Mouse (Mus musculus) lung, embryonic 16.5 days (tissue): ENCODE results near the gene Usp29. TPM values are rescaled to one million over a fixed set of nuclear protein-coding genes. Genes with fewer than 3 reads are reported as not detected.

ENCODE experiments used
- ATAC-seq: fragments of 200-750 bp; cut with Nextera tagmentation; 2 replicates; pipeline ENCODE4 v1.8.0; 2017; ENCODE audit warnings: low read depth, mild to moderate bottlenecking, moderate library complexity
- H3K27ac ChIP-seq: fragments of 300-500 bp; sonication (generic); 2 replicates; pipeline ENCODE4 v1.5.1; 2014; ENCODE audit warnings: mild to moderate bottlenecking, control low read depth, low read length
- H3K27me3 ChIP-seq: fragments of 300-500 bp; sonication (generic); 2 replicates; pipeline ENCODE4 v1.6.1; 2014; ENCODE audit warnings: low read depth, low read length, mixed read lengths; ENCODE audit not compliant: control insufficient read depth, insufficient read depth
- H3K36me3 ChIP-seq: fragments of 300-500 bp; sonication (generic); 2 replicates; pipeline ENCODE4 v1.6.1; 2014; ENCODE audit warnings: low read length; ENCODE audit not compliant: control insufficient read depth, insufficient read depth
- H3K4me1 ChIP-seq: fragments of 300-500 bp; sonication (generic); replicated peaks from 2 replicates; pipeline ENCODE4 v1.6.1; 2014; ENCODE audit warnings: low read length, mixed read lengths; ENCODE audit not compliant: control insufficient read depth, insufficient read depth
- H3K4me2 ChIP-seq: fragments of 300-500 bp; sonication (generic); 2 replicates; pipeline ENCODE4 v1.6.1; 2014; ENCODE audit warnings: low read depth, low read length, control low read depth
- H3K4me3 ChIP-seq: fragments of 300-500 bp; sonication (generic); 2 replicates; pipeline ENCODE4 v1.5.1; 2014; ENCODE audit warnings: mild to moderate bottlenecking, low read length, control low read depth
- H3K9ac ChIP-seq: fragments of 300-500 bp; sonication (generic); 2 replicates; pipeline ENCODE4 v1.6.1; 2014; ENCODE audit warnings: low read length, control low read depth
- H3K9me3 ChIP-seq: fragments of 300-500 bp; sonication (generic); 2 replicates; pipeline ENCODE4 v1.6.1; 2016; ENCODE audit warnings: low read length; ENCODE audit not compliant: control insufficient read depth
- WGBS: fragments of 180-500 bp; shearing (Covaris S2); extraction: QIAGEN DNeasy Blood & Tissue Kit; methylation state at CpG from one replicate; pipeline ENCODE4 v1.1.7; 2014; 5-methylcytosine and 5-hydroxymethylcytosine counted together
- polyA plus RNA-seq: library from polyadenylated mRNA; unstranded; fragments of >200 nt; fragmentation: Nextera tagmentation; extraction: Ambion mirVana; gene quantifications from 2 replicates; pipeline ENCODE4 v1.2.1, GENCODE M21; 2015

The Usp29 gene
- polyA plus RNA-seq, 1 experiment from 2014 or later: 5.1 TPM

DNA sequence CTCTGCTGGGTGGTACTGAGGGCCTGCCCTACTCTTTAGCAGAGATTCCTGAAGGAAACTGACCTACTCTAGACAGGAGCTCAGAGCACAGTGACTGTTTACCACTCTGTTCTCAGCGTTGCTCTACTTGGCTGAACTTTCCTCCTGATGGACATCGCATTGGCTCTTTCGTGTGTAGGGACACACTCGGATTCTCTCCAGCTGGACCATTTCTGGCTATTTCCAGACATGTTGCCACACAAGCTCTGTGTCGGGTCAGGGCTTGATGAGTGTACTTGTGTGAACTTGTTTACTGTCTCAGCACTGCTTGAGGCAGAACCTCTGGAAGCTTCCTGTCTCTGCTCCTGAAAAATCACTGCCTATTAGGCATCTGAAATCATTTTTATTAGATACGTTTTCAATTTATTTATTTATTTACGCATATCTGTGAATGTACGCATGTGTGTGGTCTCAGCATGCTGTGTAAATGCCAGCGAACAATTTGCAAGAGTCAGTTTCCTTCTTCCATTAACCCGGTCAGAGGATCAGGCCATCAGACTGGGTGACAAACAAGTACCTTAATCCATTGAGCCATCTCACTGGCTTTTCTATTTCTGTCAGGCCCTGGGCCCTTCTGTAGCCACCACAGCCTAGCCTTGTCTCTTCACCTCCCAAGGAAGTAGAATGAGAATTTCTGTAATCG lies 95.7 kb downstream of the Usp29 start:
- 52% methylated on average over 11 of the region's 11 CpGs for WGBS
- Histone ChIP-seq H3K27ac (0 out of 2 replicates have a peak overlapping the region, but pooled peaks have one; percentile 40), H3K27me3 (no peaks in the 10 kb centered on the region), H3K4me2 (no peak overlapping the region), H3K4me1 (no peaks in the 10 kb centered on the region; the same call in 1 of the 2 replicates), H3K9ac (no peak overlapping the region), H3K36me3 (no peaks in the 10 kb centered on the region), H3K9me3 (no peaks in the 10 kb centered on the region), H3K4me3 (no peak overlapping the region)
- ATAC-seq: peak; percentile 94

DNA sequence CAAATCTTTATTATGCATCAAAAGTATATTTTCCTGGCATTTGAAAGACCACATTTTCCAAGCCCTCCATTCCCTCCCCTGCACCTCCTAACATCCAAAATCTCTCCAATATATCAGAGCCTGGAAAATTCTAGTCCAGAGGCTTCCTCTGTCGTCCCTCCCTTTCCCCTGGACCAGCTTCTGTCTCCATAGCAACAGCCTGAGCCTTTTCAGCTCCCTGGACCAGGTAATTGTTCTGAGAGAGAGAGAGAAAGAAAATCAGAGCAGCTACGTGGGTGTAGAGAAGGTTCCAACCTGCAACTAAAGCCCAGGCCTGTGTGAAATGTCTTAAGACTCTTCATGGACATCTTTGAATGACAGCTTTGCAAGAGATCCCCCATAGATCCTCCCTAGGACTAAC lies 98.8 kb downstream of the Usp29 start:
- Histone ChIP-seq H3K36me3 (no peaks in the 10 kb centered on the region), H3K27me3 (no peaks in the 10 kb centered on the region), H3K4me1 (no peaks in the 10 kb centered on the region), H3K4me3 (no peak overlapping the region), H3K4me2 (no peak overlapping the region), H3K27ac (no peak overlapping the region), H3K9ac (no peak overlapping the region), H3K9me3 (no peaks in the 10 kb centered on the region)
- 22% methylated on average over 2 of the region's 2 CpGs for whole genome bisulfite sequencing
- ATAC-seq: no peak

DNA sequence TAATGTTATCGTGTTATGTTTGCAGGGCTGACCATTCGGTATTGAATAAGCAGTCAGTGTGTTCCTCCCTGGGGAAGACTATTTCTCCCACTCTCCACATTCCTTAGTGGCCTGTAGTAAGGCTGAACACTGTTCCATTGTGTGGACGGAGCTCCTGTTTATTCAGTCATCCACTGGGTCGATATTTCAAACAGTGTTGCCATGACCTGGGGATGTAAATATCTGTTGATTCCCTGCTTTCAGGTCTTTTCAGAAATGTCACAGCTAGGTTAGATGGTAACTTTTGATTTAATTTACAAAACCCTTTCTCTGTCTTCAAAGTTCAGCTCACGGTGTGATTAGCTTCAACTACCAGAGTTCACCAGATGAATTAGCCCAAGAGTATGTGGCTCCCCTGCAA lies 104.6 kb downstream of the Usp29 start:
- Histone ChIP-seq H3K4me3 (no peak overlapping the region), H3K9ac (no peak overlapping the region), H3K27ac (peak overlapping the region; percentile 71), H3K4me1 (no peaks in the 10 kb centered on the region; the same call in 1 of the 2 replicates), H3K36me3 (no peaks in the 10 kb centered on the region), H3K4me2 (no peak overlapping the region), H3K9me3 (no peaks in the 10 kb centered on the region), H3K27me3 (no peaks in the 10 kb centered on the region)
- peak; percentile 66 for ATAC-seq
- 39% methylated on average over 5 of the region's 5 CpGs for WGBS

DNA sequence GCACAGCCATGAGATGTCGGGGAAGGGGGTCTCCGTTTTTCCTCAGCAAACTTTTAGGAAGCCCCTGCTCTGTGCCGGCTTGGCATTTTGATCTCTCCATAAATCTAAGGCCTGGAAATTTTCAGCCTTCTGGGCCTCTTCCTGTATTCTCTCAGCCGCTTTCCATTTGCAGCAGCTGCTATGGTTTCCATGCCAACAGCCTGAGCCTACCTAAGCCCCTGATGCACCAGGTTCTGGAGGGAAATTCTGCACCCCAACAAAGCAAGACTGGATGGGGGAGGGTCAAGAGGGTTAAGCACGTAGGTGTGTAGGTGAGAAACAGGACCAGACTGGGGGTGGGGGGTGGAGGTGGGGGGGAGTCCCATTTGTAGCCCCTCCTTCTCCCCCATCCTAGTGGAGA lies 105.0 kb downstream of the Usp29 start:
- H3K4me2 ChIP-seq: no peak overlapping the region
- H3K4me1 ChIP-seq: no peaks in the 10 kb centered on the region; the same call in 1 of the 2 replicates
- no peak overlapping the region for H3K4me3 ChIP-seq
- H3K36me3 ChIP-seq: no peaks in the 10 kb centered on the region
- peak overlapping the region; percentile 71 for H3K27ac ChIP-seq
- 9% methylated on average over 5 of the region's 5 CpGs for WGBS
- no peaks in the 10 kb centered on the region for H3K27me3 ChIP-seq
- no peaks in the 10 kb centered on the region for H3K9me3 ChIP-seq
- no peak overlapping the region for H3K9ac ChIP-seq
- peak; percentile 75 for ATAC-seq

DNA sequence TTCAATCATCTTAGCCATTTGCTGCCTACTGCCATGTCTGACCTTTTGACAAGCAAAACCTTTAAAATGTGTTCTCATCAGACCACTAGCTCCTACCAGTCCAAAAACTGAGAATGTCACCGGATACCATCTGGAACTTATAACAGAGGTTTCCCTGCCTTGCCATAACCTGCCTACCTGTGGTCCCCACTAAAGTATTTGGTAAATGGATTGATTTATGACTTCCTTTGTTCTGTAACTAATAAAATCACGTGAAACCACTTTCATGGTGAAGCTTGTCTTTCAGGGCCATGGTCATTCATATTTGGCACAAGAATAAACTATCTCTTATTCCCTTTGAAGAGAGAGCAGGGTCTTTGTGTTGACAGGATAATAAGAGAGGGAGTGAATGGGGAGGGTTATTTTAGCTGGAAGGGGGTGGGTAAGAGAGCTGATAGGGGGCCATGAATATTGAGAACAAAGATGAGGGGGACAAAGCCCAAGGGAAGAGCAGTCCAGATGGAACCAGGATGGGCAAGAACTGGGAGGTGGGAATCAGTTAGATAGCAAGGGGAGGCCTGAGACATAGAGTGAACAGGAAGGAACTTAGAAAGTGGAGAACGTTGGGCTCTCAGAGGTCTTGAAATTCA lies 107.0 kb downstream of the Usp29 start:
- H3K27me3 ChIP-seq: no peaks in the 10 kb centered on the region
- no peaks in the 10 kb centered on the region for H3K9me3 ChIP-seq
- no peaks in the 10 kb centered on the region for H3K36me3 ChIP-seq
- H3K9ac ChIP-seq: no peak overlapping the region
- ATAC-seq: no peak
- peaks cover 3% of the 10 kb centered on the region; the same call in 1 of the 2 replicates for H3K4me1 ChIP-seq
- no peak overlapping the region for H3K4me3 ChIP-seq
- no peak overlapping the region for H3K27ac ChIP-seq
- 62% methylated on average over 3 of the region's 3 CpGs for WGBS
- no peak overlapping the region for H3K4me2 ChIP-seq

DNA sequence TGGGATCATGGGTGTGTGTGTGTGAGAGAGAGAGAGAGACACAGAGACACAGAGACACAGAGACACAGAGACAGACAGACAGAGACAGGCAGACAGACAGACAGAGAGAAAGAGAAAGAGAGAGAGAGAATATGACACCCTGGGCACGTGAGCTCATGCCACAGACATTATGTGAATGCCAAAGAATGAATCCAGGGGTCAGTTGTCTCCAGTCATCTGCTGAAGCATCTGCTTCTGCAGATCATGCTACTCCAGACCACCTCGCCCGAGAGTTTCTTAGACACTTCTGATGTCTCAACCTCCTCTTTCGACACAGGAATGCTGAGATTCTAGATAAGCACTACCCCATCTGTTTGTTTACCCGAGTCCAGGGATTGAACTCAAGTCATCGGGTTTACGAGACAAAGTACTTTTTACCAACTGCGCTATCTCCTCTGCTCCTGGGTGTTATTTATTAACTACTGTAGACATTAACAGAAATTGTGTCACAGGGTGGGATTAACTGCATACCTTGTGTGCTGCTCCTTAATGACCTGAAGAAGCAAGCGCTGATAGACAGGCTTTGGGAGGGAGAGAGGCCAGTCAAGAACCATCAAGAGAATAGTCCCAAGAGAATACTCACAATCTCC lies 107.7 kb downstream of the Usp29 start:
- WGBS: 21% methylated on average over 9 of the region's 9 CpGs
- Histone ChIP-seq H3K4me1 (peaks cover 3% of the 10 kb centered on the region; the same call in 1 of the 2 replicates), H3K36me3 (no peaks in the 10 kb centered on the region), H3K27ac (no peak overlapping the region), H3K4me3 (no peak overlapping the region), H3K4me2 (no peak overlapping the region), H3K9me3 (no peaks in the 10 kb centered on the region), H3K27me3 (no peaks in the 10 kb centered on the region), H3K9ac (no peak overlapping the region)
- ATAC-seq: no peak

DNA sequence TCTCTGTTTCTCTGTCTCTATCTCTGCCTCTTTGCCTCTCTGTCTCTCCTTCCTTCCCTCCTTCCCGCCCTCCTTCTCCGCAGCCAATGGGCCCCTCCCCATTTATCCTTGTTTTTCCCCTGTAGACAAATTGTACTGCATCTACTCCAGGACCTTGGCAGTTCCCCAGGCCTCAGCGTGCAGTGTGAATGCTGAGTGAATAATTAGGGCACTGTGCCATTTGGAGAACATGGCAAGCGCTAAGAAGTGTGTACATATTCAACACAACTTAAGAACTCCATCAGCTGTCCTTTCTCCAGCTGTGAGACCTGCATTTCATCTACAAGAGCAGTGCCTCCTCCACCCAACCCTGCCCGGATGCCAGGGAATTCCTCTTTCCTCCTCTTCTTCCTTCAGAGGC lies 110.5 kb downstream of the Usp29 start:
- no peak overlapping the region for H3K4me3 ChIP-seq
- no peak overlapping the region for H3K9ac ChIP-seq
- no peak overlapping the region for H3K4me2 ChIP-seq
- no peaks in the 10 kb centered on the region for H3K9me3 ChIP-seq
- no peaks in the 10 kb centered on the region for H3K27me3 ChIP-seq
- peak; percentile 78 for ATAC-seq
- no peaks in the 10 kb centered on the region for H3K36me3 ChIP-seq
- WGBS: 40% methylated on average over 5 of the region's 5 CpGs
- H3K27ac ChIP-seq: no peak overlapping the region
- peaks cover 3% of the 10 kb centered on the region; the same call in 1 of the 2 replicates for H3K4me1 ChIP-seq

DNA sequence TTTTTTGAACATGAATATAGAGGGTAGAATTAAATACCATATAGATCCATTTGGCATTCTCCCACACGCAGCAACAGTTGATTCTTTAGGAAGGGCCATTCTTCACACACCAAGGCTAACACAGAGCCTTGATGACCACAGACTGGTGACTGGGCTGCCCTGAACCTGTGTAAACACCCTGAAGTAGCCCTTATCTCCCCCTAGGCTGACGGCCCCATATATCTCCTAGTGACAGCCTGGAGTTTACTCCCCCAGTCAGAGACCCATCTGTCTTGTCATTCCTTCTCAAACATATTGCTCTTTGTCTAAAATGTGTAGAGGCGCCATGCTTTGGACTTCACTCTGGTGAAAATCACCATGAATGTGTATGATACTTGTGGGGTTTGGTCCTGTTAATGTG lies 119.1 kb downstream of the Usp29 start:
- 44% methylated on average over 3 of the region's 3 CpGs for WGBS
- H3K27me3 ChIP-seq: no peaks in the 10 kb centered on the region
- no peak overlapping the region for H3K9ac ChIP-seq
- H3K4me3 ChIP-seq: no peak overlapping the region
- no peaks in the 10 kb centered on the region for H3K36me3 ChIP-seq
- no peak overlapping the region for H3K27ac ChIP-seq
- H3K4me1 ChIP-seq: peaks cover 4% of the 10 kb centered on the region; the same call in 1 of the 2 replicates
- H3K9me3 ChIP-seq: no peaks in the 10 kb centered on the region
- ATAC-seq: no peak
- H3K4me2 ChIP-seq: no peak overlapping the region

DNA sequence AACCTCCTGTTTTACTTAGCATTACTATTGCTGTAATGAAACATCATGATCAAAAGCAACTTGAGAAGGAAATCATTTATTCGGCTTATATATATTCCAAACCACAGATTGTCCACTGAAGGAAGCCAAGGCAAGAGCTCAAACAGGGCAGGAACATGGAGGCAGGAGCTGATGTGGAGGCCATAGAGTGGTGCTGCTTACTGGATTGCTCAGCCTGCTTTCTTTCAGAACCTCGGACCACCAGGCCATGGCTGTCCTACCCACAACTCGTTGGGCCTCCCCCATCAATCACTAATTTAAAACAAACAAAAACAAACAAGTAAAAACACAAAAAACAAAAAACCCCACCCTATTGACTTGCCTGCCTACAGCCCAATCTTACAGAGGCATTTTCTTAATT lies 119.9 kb downstream of the Usp29 start:
- WGBS: 61% methylated on average over 3 of the region's 3 CpGs
- ATAC-seq: no peak
- no peak overlapping the region for H3K4me3 ChIP-seq
- H3K4me1 ChIP-seq: peaks cover 4% of the 10 kb centered on the region; the same call in 1 of the 2 replicates
- no peaks in the 10 kb centered on the region for H3K27me3 ChIP-seq
- no peaks in the 10 kb centered on the region for H3K9me3 ChIP-seq
- no peak overlapping the region for H3K27ac ChIP-seq
- no peaks in the 10 kb centered on the region for H3K36me3 ChIP-seq
- no peak overlapping the region for H3K9ac ChIP-seq
- no peak overlapping the region for H3K4me2 ChIP-seq
